Mouse (Mus musculus): ENCODE measurements around the gene Vmn1r43. TPM values are rescaled to one million over a fixed set of nuclear protein-coding genes. Genes with fewer than 3 reads are reported as not detected.
"Not testable (repeated sequence)": the region's sequence is repeated elsewhere in the genome, so short reads cannot be mapped to it uniquely, and the experiment has no call there.

Vmn1r43 gene
- not detected for total RNA-seq (2022)

DNA sequence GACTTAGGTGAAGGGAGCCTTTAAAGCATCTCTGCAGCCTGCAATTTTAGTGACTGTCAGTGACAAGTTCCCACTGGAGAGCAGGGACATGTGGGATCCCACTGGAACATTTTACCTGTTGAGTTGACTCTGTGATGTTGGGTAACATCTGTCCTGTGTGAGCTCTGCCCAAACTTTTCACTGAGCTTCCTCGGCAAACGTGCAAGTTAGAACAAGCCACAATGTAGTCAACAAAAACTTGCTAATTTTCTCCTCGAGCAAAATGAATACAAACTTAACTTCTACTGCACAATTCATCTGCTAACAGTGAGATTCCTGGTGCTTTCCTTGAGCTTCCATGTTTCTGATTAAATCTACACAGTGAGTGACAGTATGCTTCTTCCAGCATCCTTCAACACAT is at the start of gene Vmn1r43, which contains the start of gene Vmn1r42:
Gene Vmn1r43, minus strand, starts transcription at position 101 of the 400 bp plus-strand sequence.
Gene Vmn1r42, minus strand, starts transcription at position 101 of the 400 bp plus-strand sequence.
- not testable (repeated sequence) for DNase-seq

DNA sequence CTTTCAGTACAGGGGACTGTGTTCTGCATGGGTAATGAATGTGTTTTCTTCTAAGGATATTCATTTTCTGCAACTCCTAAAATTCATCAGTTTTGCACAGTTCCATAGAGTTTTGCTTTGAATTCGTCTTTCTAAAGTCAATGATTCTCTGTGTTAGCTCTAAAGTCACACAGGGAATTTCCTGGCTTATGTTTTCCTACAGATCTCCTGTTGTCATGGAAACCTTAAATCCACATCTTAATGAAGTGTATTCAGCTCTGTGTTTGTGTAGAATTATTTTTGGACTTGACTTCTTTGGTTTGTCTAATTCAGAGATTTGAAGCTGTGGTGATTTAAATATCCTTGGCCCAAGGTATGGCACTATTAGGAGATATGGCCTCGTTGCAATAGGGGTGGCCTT is 7.6 kb upstream of the Vmn1r43 start:
- DNase-seq = no peak

DNA sequence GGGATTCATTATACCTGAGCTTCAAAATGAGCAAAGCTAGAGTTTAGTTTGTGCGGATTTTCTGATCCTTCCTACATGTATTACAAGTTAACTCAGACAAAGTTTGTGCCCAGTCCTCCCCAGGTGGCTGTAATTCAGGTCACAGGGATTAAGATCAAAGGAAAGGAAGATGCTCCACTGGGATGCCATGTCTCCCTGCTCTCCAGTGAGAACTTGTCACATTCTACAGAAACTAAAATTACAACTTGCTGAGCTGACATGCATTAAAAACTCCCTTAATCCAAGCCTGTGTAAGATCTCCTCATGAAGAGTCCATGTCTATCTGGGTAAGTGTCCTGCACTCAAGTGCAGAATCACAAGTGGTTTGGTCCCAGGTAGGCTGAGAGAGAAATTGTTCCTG is 7.1 kb upstream of the Vmn1r43 start, which contains the start of gene Vmn1r44:
Gene Vmn1r44, plus strand, starts transcription at position 301 of the 400 bp plus-strand sequence.
- no peak for DNase-seq

DNA sequence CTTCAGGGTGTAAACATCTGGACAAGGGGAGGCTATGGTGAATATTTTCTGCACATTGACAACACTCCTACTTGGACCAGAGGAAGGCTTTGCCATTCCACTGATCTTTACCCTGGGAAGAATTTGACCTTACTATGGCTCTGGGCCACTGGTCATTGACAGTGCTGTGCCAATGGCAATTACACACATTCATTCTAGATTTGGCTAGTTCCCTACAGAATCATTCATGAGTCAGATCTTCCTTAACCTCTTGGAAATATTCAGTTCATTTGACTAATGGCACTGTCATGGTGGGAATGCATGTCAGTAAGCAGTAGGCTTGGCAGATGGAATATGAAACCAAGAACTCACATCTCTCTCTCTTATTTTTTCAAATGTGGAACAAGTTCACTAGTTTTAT is 4.7 kb upstream of the Vmn1r43 start:
- DNase-seq = no peak

GRCm38 (mm10) chr6:89876963-89877362 is 750 bp upstream of the Vmn1r43 start:
- DNase-seq = no peak

DNA sequence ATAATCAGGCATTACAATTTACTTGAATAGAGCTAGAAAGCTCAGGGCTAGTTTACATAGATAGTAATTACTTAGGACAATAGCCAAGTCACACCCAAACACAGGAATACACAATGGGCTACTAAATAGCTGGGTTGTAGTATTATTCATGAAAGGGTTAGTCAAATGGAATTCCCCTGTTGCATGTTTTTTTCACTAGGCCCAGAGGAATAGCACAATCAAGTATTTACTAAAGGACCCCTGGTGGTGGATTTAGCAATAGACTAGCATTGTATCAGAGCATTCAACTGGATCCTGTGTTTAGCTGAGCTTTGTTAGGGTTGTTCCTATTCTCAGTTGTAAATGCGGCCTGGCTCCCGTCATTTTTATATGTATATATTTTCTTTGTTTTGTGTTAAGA is 8.2 kb downstream of the Vmn1r43 start:
- no peak for DNase-seq

DNA sequence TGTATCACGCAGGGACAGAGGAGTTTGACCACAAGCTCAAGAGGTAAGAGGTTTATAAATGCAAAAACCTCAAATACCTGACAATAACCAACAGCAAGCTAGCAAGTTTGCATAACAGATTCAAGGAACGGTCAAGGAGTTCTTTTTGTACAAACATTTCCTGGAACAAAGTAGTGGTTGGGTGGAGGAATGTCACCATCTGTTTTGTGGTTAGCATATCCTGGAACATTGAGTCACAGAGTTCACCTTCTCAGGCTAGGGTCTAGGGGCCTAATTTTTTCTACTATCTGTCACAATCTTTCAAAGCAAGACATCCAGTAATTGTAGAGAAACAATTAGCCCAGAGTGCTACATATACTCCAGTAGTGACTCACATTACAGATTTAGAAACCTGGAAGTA is 8.9 kb downstream of the Vmn1r43 start:
- no peak for DNase-seq

DNA sequence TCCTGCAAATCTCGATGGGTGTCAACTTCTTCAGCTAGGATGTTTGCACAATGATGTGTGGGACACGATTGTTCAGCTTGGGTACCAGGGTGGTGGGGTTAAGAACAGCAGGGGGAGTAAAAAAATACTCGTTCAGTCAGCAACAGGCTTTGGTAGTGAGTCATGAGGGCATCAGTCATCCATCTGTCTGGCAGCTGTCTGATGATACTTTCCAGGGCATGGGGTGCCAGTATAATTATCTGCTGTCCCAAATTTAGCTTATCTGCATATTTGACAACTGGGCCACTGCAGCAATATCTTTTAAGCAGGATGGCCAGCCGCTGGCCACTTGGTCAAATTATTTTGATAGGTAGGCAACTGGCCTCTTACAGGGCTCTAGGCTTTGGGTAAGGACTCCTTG is 12.4 kb downstream of the Vmn1r43 start:
- DNase-seq = no peak

GRCm38 (mm10) chr6:89859839-89860238 is 16.4 kb downstream of the Vmn1r43 start:
- no peak for DNase-seq

- no peak for DNase-seq
Observed at GRCm38 (mm10) chr6:89857552-89857951, 18.7 kb downstream of the Vmn1r43 start.

Other genes starting within 250 kb of the Vmn1r43 start
- 10 to 100 TPM in 3 of 4 experiments, 1 to 10 TPM in 1; 9.5 to 18.8 (median 14.4) TPM for gene Txnrd3, start 232.4 kb downstream of the Vmn1r43 start, total RNA-seq (2022)
- not detected for gene Vmn1r40, start 168.9 kb downstream of the Vmn1r43 start, total RNA-seq (2022)
- gene Vmn1r41, start 135.6 kb downstream of the Vmn1r43 start, total RNA-seq (2022) = not detected
- gene Vmn1r42, start within 50 bp of the Vmn1r43 start, total RNA-seq (2022) = not detected
- gene Vmn1r44, start 7.2 kb upstream of the Vmn1r43 start, total RNA-seq (2022) = not detected
- not detected for gene Vmn1r45, start 64.2 kb upstream of the Vmn1r43 start, total RNA-seq (2022)
- not detected for gene Vmn1r46, start 92.9 kb upstream of the Vmn1r43 start, total RNA-seq (2022)
- gene Vmn1r47, start 139.7 kb upstream of the Vmn1r43 start, total RNA-seq (2022) = not detected
- not detected for gene Vmn1r48, start 160.4 kb upstream of the Vmn1r43 start, total RNA-seq (2022)
- not detected for gene Vmn1r49, start 202.1 kb upstream of the Vmn1r43 start, total RNA-seq (2022)
- not detected for gene Vmn1r50, start 225.0 kb upstream of the Vmn1r43 start, total RNA-seq (2022)
- not detected for gene Vmn1r51, start 246.2 kb upstream of the Vmn1r43 start, total RNA-seq (2022)